ENCODE assay signal across 8 mouse cellular contexts in the genomic region with DNA sequence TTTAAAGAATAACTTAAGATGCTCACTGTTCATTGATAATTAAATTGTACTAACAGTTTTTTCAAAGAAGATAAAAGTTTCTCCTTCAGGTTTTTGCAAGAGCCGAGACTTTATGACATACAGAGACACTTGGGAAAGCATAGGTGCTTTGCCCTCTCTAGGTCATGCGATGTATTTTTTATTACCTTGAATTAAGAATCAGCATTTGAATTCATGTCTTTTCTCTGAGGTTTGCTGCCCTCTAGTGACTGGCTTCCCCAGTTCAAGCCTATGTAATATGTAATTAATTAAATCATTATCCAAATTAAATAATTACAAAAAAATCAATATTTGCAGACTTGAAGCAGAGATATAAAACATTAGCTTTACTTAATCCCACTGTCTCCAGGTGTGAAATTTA.
A peak's percentile ranks its signal among the peaks of the same experiment; 100 is the strongest.
DNase-seq lines count a peak whose midpoint lies in the region; ATAC-seq and TF ChIP-seq lines count a peak whose summit lies in the region.

No protein-coding gene starts in this region.

- DNase-seq in kidney, adult 18-20 months, result peak; percentile 31
- peak; percentile 2 for DNase-seq in ES-E14 (ENCODE audit: low read depth, low spot score)
- peak; percentile 36 for DNase-seq in c-Kit-positive CD71-positive TER-119-negative erythroid progenitor cells, embryonic 14.5 days (ENCODE audit: low read depth)
- DNase-seq in kidney, postnatal 0 days (ENCODE audit: low spot score), result peak; percentile 58
- DNase-seq in lung, postnatal 36 days, result peak; percentile 91
- no peak for DNase-seq in spleen, adult 12 weeks (ENCODE audit: low spot score)

- H3K27ac ChIP-seq in kidney, embryonic 14.5 days (ENCODE audit: low read depth, low read length), result no peak overlapping the region
- no peak overlapping the region for H3K27ac ChIP-seq in ES-E14 (ENCODE audit: insufficient read depth, low read depth, low read length, poor library complexity, severe bottlenecking)
- H3K27ac ChIP-seq in kidney, postnatal 0 days, result no peak overlapping the region

- H3K27me3 ChIP-seq in kidney, embryonic 14.5 days (ENCODE audit: control insufficient read depth, insufficient read depth, low read length), result no peaks in the 10 kb centered on the region
- H3K27me3 ChIP-seq in kidney, postnatal 0 days (ENCODE audit: insufficient read depth, low read length), result no peaks in the 10 kb centered on the region

- no peaks in the 10 kb centered on the region for H3K36me3 ChIP-seq in kidney, embryonic 14.5 days (ENCODE audit: control insufficient read depth, insufficient read depth, low read length)
- no peaks in the 10 kb centered on the region for H3K36me3 ChIP-seq in ES-E14 (ENCODE audit: control insufficient read depth, insufficient read depth, low read length, poor library complexity, severe bottlenecking)
- no peaks in the 10 kb centered on the region for H3K36me3 ChIP-seq in kidney, postnatal 0 days (ENCODE audit: insufficient read depth, low read length)

- no peak for ATAC-seq in kidney, embryonic 14.5 days (ENCODE audit: low FRiP score, low TSS enrichment)
- ATAC-seq in frontal cortex, adult (ENCODE audit: low TSS enrichment), result peak; percentile 50; the same call in 1 of the 2 replicates
- no peak for ATAC-seq in kidney, postnatal 0 days (replicated peaks; ENCODE audit: low FRiP score, low read depth)

- H3K4me2 ChIP-seq in kidney, embryonic 14.5 days (replicated peaks; ENCODE audit: low read depth, low read length), result no peak overlapping the region
- H3K4me2 ChIP-seq in kidney, postnatal 0 days (ENCODE audit: low read length), result no peak overlapping the region

- 32% methylated on average over 2 of the region's 2 CpGs for WGBS in kidney, embryonic 14.5 days
- 25% methylated on average over 2 of the region's 2 CpGs for WGBS in kidney, postnatal 0 days

- H3K4me1 ChIP-seq in kidney, embryonic 14.5 days (ENCODE audit: control insufficient read depth, insufficient read depth, low read length), result no peaks in the 10 kb centered on the region
- no peaks in the 10 kb centered on the region for H3K4me1 ChIP-seq in ES-E14 (ENCODE audit: control insufficient read depth in 2 of 2, insufficient read depth in 2 of 2, low read length in 2 of 2, poor library complexity in 1 of 2)
- 0 out of 2 replicates have a peak, but pooled peaks cover 4% of the 10 kb centered on the region for H3K4me1 ChIP-seq in kidney, postnatal 0 days (replicated peaks; ENCODE audit: insufficient read depth, low read length)

- peak; percentile 79 for TF ChIP-seq CTCF in kidney, postnatal 0 days (IDR thresholded peaks at IDR 0.05; ENCODE audit: low read depth)

- no peak overlapping the region for H3K4me3 ChIP-seq in kidney, embryonic 14.5 days (ENCODE audit: low read length)
- no peak overlapping the region for H3K4me3 ChIP-seq in ES-E14 (ENCODE audit: insufficient read depth in 1 of 2, low read depth in 1 of 2, low read length in 2 of 2, poor library complexity in 1 of 2, severe bottlenecking in 1 of 2)
- no peak overlapping the region for H3K4me3 ChIP-seq in kidney, postnatal 0 days (replicated peaks; ENCODE audit: low read depth, low read length)

- no peaks in the 10 kb centered on the region for H3K9me3 ChIP-seq in kidney, embryonic 14.5 days (ENCODE audit: control insufficient read depth, low read length)
- no peaks in the 10 kb centered on the region for H3K9me3 ChIP-seq in ES-E14 (ENCODE audit: control insufficient read depth, insufficient read depth, low read depth, low read length)
- H3K9me3 ChIP-seq in kidney, postnatal 0 days (replicated peaks; ENCODE audit: low read length), result no peaks in the 10 kb centered on the region

- H3K9ac ChIP-seq in kidney, embryonic 14.5 days (ENCODE audit: low read depth, low read length), result no peak overlapping the region
- no peak overlapping the region for H3K9ac ChIP-seq in ES-E14 (ENCODE audit: insufficient read depth, low read depth, low read length, poor library complexity, severe bottlenecking)
- no peak overlapping the region for H3K9ac ChIP-seq in kidney, postnatal 0 days (ENCODE audit: low read depth, low read length)

- in situ Hi-C loops in ES-E14 (cut with MboI; ENCODE audit: low sequenced_read_pairs in 2 of 2, unreplicated experiment in 2 of 2), result loop anchor here (10.0 to 25.0 kb wide), 2 partner anchors 171 to 184 kb away; a partner anchor contains a TSS

TF ChIP-seq in ES-E14, 5 proteins besides CTCF, POLR2A, EP300 and RAD21:
- TF ChIP-seq ZNF384 (IDR thresholded peaks at IDR 0.05; ENCODE audit: low read depth, low read length) (no peak), MAFK (IDR thresholded peaks at IDR 0.05; ENCODE audit: insufficient read depth, low read depth, low read length) (no peak), CHD2 (IDR thresholded peaks at IDR 0.05; ENCODE audit: low read depth, low read length) (no peak), ZC3H11A (IDR thresholded peaks at IDR 0.05; ENCODE audit: borderline replicate concordance, low read depth, low read length) (no peak), HCFC1 (IDR thresholded peaks at IDR 0.05; ENCODE audit: borderline replicate concordance, insufficient read depth, low read length) (no peak)
